Mouse (Mus musculus) spleen, adult 2 months (tissue): ENCODE results near the gene Cdk2ap1. TPM values are rescaled to one million over a fixed set of nuclear protein-coding genes. Genes with fewer than 3 reads are reported as not detected.
"Not testable (repeated sequence)": the region's sequence is repeated elsewhere in the genome, so short reads cannot be mapped to it uniquely, and the experiment has no call there.

Experiments
- DNase-seq, 2 experiments: peaks; one replicate each; pipeline versions ENCODE4 v3.0.0 to v3.0.0-alpha.2; 2012 to 2021; ENCODE audit warnings: low spot score in 2 of 2, low read depth in 1 of 2
- H3K27ac ChIP-seq: fragments of 200-500 bp; 2 replicates; pipeline ENCODE4 v1.5.1; 2012; ENCODE audit warnings: low read length, inconsistent platforms; ENCODE audit not compliant: insufficient read depth
- H3K27me3 ChIP-seq: fragments of 200-500 bp; 2 replicates; pipeline ENCODE4 v1.6.1; 2012; ENCODE audit warnings: mild to moderate bottlenecking, moderate library complexity, low read length, inconsistent platforms; ENCODE audit not compliant: control insufficient read depth, insufficient read depth
- H3K36me3 ChIP-seq: fragments of 200-500 bp; 2 replicates; pipeline ENCODE4 v1.6.1; 2012; ENCODE audit warnings: mild to moderate bottlenecking, low read length, inconsistent platforms; ENCODE audit not compliant: control insufficient read depth, insufficient read depth
- H3K4me1 ChIP-seq: fragments of 200-500 bp; 2 replicates; pipeline ENCODE4 v1.6.1; 2011; ENCODE audit warnings: inconsistent platforms; ENCODE audit not compliant: control insufficient read depth, insufficient read depth, insufficient read length
- H3K4me3 ChIP-seq: fragments of 200-500 bp; 2 replicates; pipeline ENCODE4 v1.5.1; 2011; ENCODE audit warnings: mild to moderate bottlenecking, inconsistent platforms; ENCODE audit not compliant: insufficient read depth, insufficient read length; ENCODE audit errors: extremely low read depth
- CTCF ChIP-seq: fragments of 200-500 bp; IDR thresholded peaks from 2 replicates; pipeline ENCODE4 v1.5.1; 2011; ENCODE audit warnings: mild to moderate bottlenecking, inconsistent platforms; ENCODE audit not compliant: insufficient read depth, insufficient read length, insufficient replicate concordance; ENCODE audit errors: extremely low read depth
- POLR2A ChIP-seq: fragments of 200-500 bp; IDR thresholded peaks from 2 replicates; pipeline ENCODE4 v1.6.1; 2011; ENCODE audit warnings: low read depth, low read length, inconsistent platforms
- WGBS: fragments of 180-500 bp; shearing (Covaris S2); methylation state at CpG from one replicate; pipeline ENCODE4 v1.1.7; 2018; 5-methylcytosine and 5-hydroxymethylcytosine counted together
- polyA plus RNA-seq: library from polyadenylated mRNA; depleted of rRNA; stranded (reverse); fragments of >200 nt; gene quantifications from 2 replicates; pipeline ENCODE4 v1.2.3, GENCODE M21; 2012; rRNA removed

Gene Cdk2ap1
- polyA plus RNA-seq, result 60.4 and 69.3 TPM in 2 replicates

- 93% methylated on average over 5 of the region's 5 CpGs for WGBS
- DNase-seq, H3K4me1 ChIP-seq, H3K4me3 ChIP-seq, H3K27ac ChIP-seq, H3K36me3 ChIP-seq, H3K27me3 ChIP-seq: not testable (repeated sequence)
Observed at GRCm38 (mm10) chr5:124362982-124363381, at the start of gene Cdk2ap1. Cdk2ap1 (minus strand) TSS chr5:124363082.

GRCm38 (mm10) chr5:124412163-124412562, 49.3 kb upstream of the Cdk2ap1 start:
- peaks cover 28% of the 10 kb centered on the region for H3K36me3 ChIP-seq
- H3K4me3 ChIP-seq, result no peak overlapping the region
- H3K27ac ChIP-seq, result no peak overlapping the region
- no peak for DNase-seq
- no peaks in the 10 kb centered on the region for H3K4me1 ChIP-seq
- WGBS, result 76% methylated on average over 5 of the region's 5 CpGs
- TF ChIP-seq POLR2A (no peak), CTCF (no peak)
- H3K27me3 ChIP-seq, result no peaks in the 10 kb centered on the region

GRCm38 (mm10) chr5:124410808-124411207, 47.9 kb upstream of the Cdk2ap1 start:
- peaks cover 36% of the 10 kb centered on the region for H3K36me3 ChIP-seq
- no peaks in the 10 kb centered on the region for H3K27me3 ChIP-seq
- H3K4me3 ChIP-seq, result no peak overlapping the region
- WGBS, result 87% methylated on average over 3 of the region's 3 CpGs
- H3K27ac ChIP-seq, result no peak overlapping the region
- no peak for TF ChIP-seq CTCF
- TF ChIP-seq POLR2A, result no peak
- DNase-seq, result no peak
- H3K4me1 ChIP-seq, result no peaks in the 10 kb centered on the region

GRCm38 (mm10) chr5:124393726-124394125, 30.8 kb upstream of the Cdk2ap1 start:
- H3K4me1 ChIP-seq, result no peaks in the 10 kb centered on the region
- no peak for TF ChIP-seq POLR2A
- no peak for TF ChIP-seq CTCF
- no peak overlapping the region for H3K27ac ChIP-seq
- H3K36me3 ChIP-seq, result peaks cover 35% of the 10 kb centered on the region
- no peaks in the 10 kb centered on the region for H3K27me3 ChIP-seq
- WGBS, result 62% methylated on average over 7 of the region's 7 CpGs
- H3K4me3 ChIP-seq, result no peak overlapping the region
- no peak for DNase-seq

GRCm38 (mm10) chr5:124392412-124392811, 29.5 kb upstream of the Cdk2ap1 start:
- Histone ChIP-seq H3K4me1 (no peaks in the 10 kb centered on the region), H3K4me3 (no peak overlapping the region), H3K27ac (no peak overlapping the region), H3K36me3 (peaks cover 36% of the 10 kb centered on the region), H3K27me3 (no peaks in the 10 kb centered on the region)
- TF ChIP-seq POLR2A, result no peak
- no peak for TF ChIP-seq CTCF
- DNase-seq, result no peak
- WGBS, result 87% methylated on average over 4 of the region's 4 CpGs

- TF ChIP-seq CTCF (no peak; the same call in 1 of the 2 replicates), POLR2A (no peak)
- no peaks in the 10 kb centered on the region for H3K27me3 ChIP-seq
- peak in 1 of 2 experiments; percentile 12 for DNase-seq
- no peak overlapping the region for H3K4me3 ChIP-seq
- peaks cover 37% of the 10 kb centered on the region for H3K36me3 ChIP-seq
- H3K4me1 ChIP-seq, result no peaks in the 10 kb centered on the region
- no peak overlapping the region for H3K27ac ChIP-seq
- 59% methylated on average over 5 of the region's 5 CpGs for WGBS
Observed at GRCm38 (mm10) chr5:124387932-124388331, 25.1 kb upstream of the Cdk2ap1 start.

GRCm38 (mm10) chr5:124380121-124380520, 17.2 kb upstream of the Cdk2ap1 start:
- no peaks in the 10 kb centered on the region for H3K27me3 ChIP-seq
- no peak for DNase-seq
- H3K36me3 ChIP-seq, result peaks cover 37% of the 10 kb centered on the region
- WGBS, result 83% methylated on average over 1 of the region's 1 CpGs
- no peak overlapping the region for H3K27ac ChIP-seq
- no peaks in the 10 kb centered on the region for H3K4me1 ChIP-seq
- no peak for TF ChIP-seq CTCF
- no peak for TF ChIP-seq POLR2A
- no peak overlapping the region for H3K4me3 ChIP-seq
